Mouse (Mus musculus): Measurements from ENCODE around the gene Rfc2. TPM values are rescaled to one million over a fixed set of nuclear protein-coding genes. Genes with fewer than 3 reads are reported as not detected.
"Not testable (repeated sequence)": the region's sequence is repeated elsewhere in the genome, so short reads cannot be mapped to it uniquely, and the experiment has no call there.

Gene Rfc2
- polyA plus RNA-seq, 1 experiment from 2014 or later, result 93.2 TPM

GRCm38 (mm10) chr5:134644643-134645118 is 63.5 kb downstream of the Rfc2 start:
- WGBS, result 30% methylated on average over 8 of the region's 8 CpGs
- H3K9ac ChIP-seq (ENCODE audit: low read depth, low read length), result no peak overlapping the region
- no peak for TF ChIP-seq CTCF (IDR thresholded peaks at IDR 0.05; ENCODE audit: low read depth)

GRCm38 (mm10) chr5:134646461-134646860 is 65.3 kb downstream of the Rfc2 start:
- ATAC-seq, result no peak
- TF ChIP-seq CTCF (IDR thresholded peaks at IDR 0.05; ENCODE audit: low read depth), result no peak
- Histone ChIP-seq H3K27me3 (replicated peaks; ENCODE audit: control insufficient read depth, insufficient read depth, low read length) (no peaks in the 10 kb centered on the region), H3K36me3 (ENCODE audit: control insufficient read depth, insufficient read depth) (no peaks in the 10 kb centered on the region), H3K9me3 (ENCODE audit: control insufficient read depth) (no peaks in the 10 kb centered on the region), H3K9ac (ENCODE audit: low read depth, low read length) (no peak overlapping the region), H3K4me1 (replicated peaks; ENCODE audit: control insufficient read depth, insufficient read depth, low read length) (no peaks in the 10 kb centered on the region), H3K4me3 (ENCODE audit: low read depth, low read length) (no peak overlapping the region), H3K27ac (ENCODE audit: low read depth, low read length) (no peak overlapping the region), H3K4me2 (replicated peaks; ENCODE audit: low read depth) (no peak overlapping the region)
- 80% methylated on average over 4 of the region's 4 CpGs for WGBS

More at GRCm38 (mm10) chr5:134644643-134645118, 63.5 kb downstream of the Rfc2 start:
- no peak for ATAC-seq
- Histone ChIP-seq H3K9me3 (ENCODE audit: control insufficient read depth) (no peaks in the 10 kb centered on the region), H3K36me3 (ENCODE audit: control insufficient read depth, insufficient read depth) (no peaks in the 10 kb centered on the region), H3K4me2 (replicated peaks; ENCODE audit: low read depth) (no peak overlapping the region), H3K27me3 (replicated peaks; ENCODE audit: control insufficient read depth, insufficient read depth, low read length) (no peaks in the 10 kb centered on the region), H3K4me1 (replicated peaks; ENCODE audit: control insufficient read depth, insufficient read depth, low read length) (no peaks in the 10 kb centered on the region), H3K27ac (ENCODE audit: low read depth, low read length) (peak overlapping the region; percentile 60; the same call in 1 of the 2 replicates), H3K4me3 (ENCODE audit: low read depth, low read length) (no peak overlapping the region)

GRCm38 (mm10) chr5:134647394-134647793 is 66.2 kb downstream of the Rfc2 start:
- Histone ChIP-seq H3K27ac (ENCODE audit: low read depth, low read length) (no peak overlapping the region), H3K27me3 (replicated peaks; ENCODE audit: control insufficient read depth, insufficient read depth, low read length) (no peaks in the 10 kb centered on the region), H3K4me2 (replicated peaks; ENCODE audit: low read depth) (no peak overlapping the region), H3K9ac (ENCODE audit: low read depth, low read length) (no peak overlapping the region), H3K36me3 (ENCODE audit: control insufficient read depth, insufficient read depth) (no peaks in the 10 kb centered on the region), H3K9me3 (ENCODE audit: control insufficient read depth) (no peaks in the 10 kb centered on the region), H3K4me3 (ENCODE audit: low read depth, low read length) (no peak overlapping the region), H3K4me1 (replicated peaks; ENCODE audit: control insufficient read depth, insufficient read depth, low read length) (no peaks in the 10 kb centered on the region)
- WGBS, result 48% methylated on average over 2 of the region's 2 CpGs
- no peak for TF ChIP-seq CTCF (IDR thresholded peaks at IDR 0.05; ENCODE audit: low read depth)
- ATAC-seq, result peak; percentile 64

GRCm38 (mm10) chr5:134648976-134649375 is 67.8 kb downstream of the Rfc2 start:
- H3K27me3 ChIP-seq (replicated peaks; ENCODE audit: control insufficient read depth, insufficient read depth, low read length); H3K4me3 ChIP-seq (ENCODE audit: low read depth, low read length); H3K9ac ChIP-seq (ENCODE audit: low read depth, low read length); H3K4me1 ChIP-seq (replicated peaks; ENCODE audit: control insufficient read depth, insufficient read depth, low read length); H3K4me2 ChIP-seq (replicated peaks; ENCODE audit: low read depth); ATAC-seq; H3K27ac ChIP-seq (ENCODE audit: low read depth, low read length); H3K36me3 ChIP-seq (ENCODE audit: control insufficient read depth, insufficient read depth); H3K9me3 ChIP-seq (ENCODE audit: control insufficient read depth): not testable (repeated sequence)
- 83% methylated on average over 3 of the region's 4 CpGs for WGBS

- Histone ChIP-seq H3K4me1 (replicated peaks; ENCODE audit: control insufficient read depth, insufficient read depth, low read length) (no peaks in the 10 kb centered on the region), H3K36me3 (ENCODE audit: control insufficient read depth, insufficient read depth) (no peaks in the 10 kb centered on the region), H3K9me3 (ENCODE audit: control insufficient read depth) (no peaks in the 10 kb centered on the region), H3K4me2 (replicated peaks; ENCODE audit: low read depth) (no peak overlapping the region), H3K9ac (ENCODE audit: low read depth, low read length) (no peak overlapping the region), H3K27me3 (replicated peaks; ENCODE audit: control insufficient read depth, insufficient read depth, low read length) (no peaks in the 10 kb centered on the region), H3K4me3 (ENCODE audit: low read depth, low read length) (no peak overlapping the region), H3K27ac (ENCODE audit: low read depth, low read length) (no peak overlapping the region)
- TF ChIP-seq CTCF (IDR thresholded peaks at IDR 0.05; ENCODE audit: low read depth), result peak; percentile 72
- ATAC-seq, result no peak
- WGBS, result 45% methylated on average over 4 of the region's 5 CpGs
These were observed 69.8 kb downstream of the Rfc2 start for GRCm38 (mm10) chr5:134650926-134651325.

Small RNAs within 50 kb of the gene (microRNA-seq; reads per million reads assigned to microRNA genes)
- gene Mir7228, result not detected

Other genes with a start within 250 kb of the Rfc2 start
- 42.8 and 46.8 TPM in 2 replicates for gene Gtf2ird1, start 124.7 kb upstream of the Rfc2 start, polyA plus RNA-seq (2015; fragmentation: Nextera tagmentation; extraction: Ambion mirVana)
- 2.6 and 3.1 TPM in 2 replicates for gene Clip2, start 28.9 kb upstream of the Rfc2 start, polyA plus RNA-seq (2015; fragmentation: Nextera tagmentation; extraction: Ambion mirVana)
- gene Syna, start 21.2 kb upstream of the Rfc2 start, polyA plus RNA-seq (2015; fragmentation: Nextera tagmentation; extraction: Ambion mirVana), result 0.13 and 0.25 TPM in 2 replicates
- 1.3 and 1.4 TPM in 2 replicates for gene Lat2, start 33.7 kb downstream of the Rfc2 start, polyA plus RNA-seq (2015; fragmentation: Nextera tagmentation; extraction: Ambion mirVana)
- 217 and 232 TPM in 2 replicates for gene Eif4h, start 58.1 kb downstream of the Rfc2 start, polyA plus RNA-seq (2015; fragmentation: Nextera tagmentation; extraction: Ambion mirVana)
- 1.7 and 1.8 TPM in 2 replicates for gene Limk1, start 107.2 kb downstream of the Rfc2 start, polyA plus RNA-seq (2015; fragmentation: Nextera tagmentation; extraction: Ambion mirVana)
- 72.4 and 81.9 TPM in 2 replicates for gene Eln, start 166.0 kb downstream of the Rfc2 start, polyA plus RNA-seq (2015; fragmentation: Nextera tagmentation; extraction: Ambion mirVana)

Measured in intestine, postnatal 0 days (tissue).